Mouse (Mus musculus): ENCODE data around the gene Oas1a. TPM values are rescaled to one million over a fixed set of nuclear protein-coding genes. Genes with fewer than 3 reads are reported as not detected.
"Not testable (repeated sequence)": the region's sequence is repeated elsewhere in the genome, so short reads cannot be mapped to it uniquely, and the experiment has no call there.

Oas1a gene
- total RNA-seq, 1 experiment: 10.7 TPM

DNA sequence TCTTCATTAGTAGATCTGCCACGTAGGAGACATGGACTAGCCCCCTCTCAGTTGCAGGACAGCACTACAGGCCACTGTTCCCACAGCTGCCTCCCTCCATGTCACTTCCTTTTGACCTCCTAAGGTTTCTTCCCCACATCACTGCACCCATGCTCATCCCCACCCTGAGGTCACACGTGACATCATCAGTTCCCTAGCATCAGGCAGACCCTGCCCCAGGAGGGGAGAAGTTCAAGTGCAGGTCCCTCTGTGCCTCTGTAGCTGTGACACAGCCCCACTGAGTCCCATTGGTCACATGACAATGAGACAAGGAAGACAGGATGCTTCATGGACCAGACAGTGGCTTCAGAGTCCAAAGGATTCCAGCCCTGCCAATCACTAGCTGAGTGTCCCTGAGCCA is 29.9 kb downstream of the Oas1a start:
- H3K9ac ChIP-seq (ENCODE audit: insufficient read depth, low read depth, low read length, poor library complexity, severe bottlenecking); H3K4me3 ChIP-seq (ENCODE audit: insufficient read depth in 1 of 2, low read depth in 1 of 2, low read length in 2 of 2, poor library complexity in 1 of 2, severe bottlenecking in 1 of 2); in situ Hi-C loops (cut with MboI; ENCODE audit: low sequenced_read_pairs in 2 of 2, unreplicated experiment in 2 of 2); H3K4me1 ChIP-seq (ENCODE audit: control insufficient read depth in 2 of 2, insufficient read depth in 2 of 2, low read length in 2 of 2, poor library complexity in 1 of 2); H3K9me3 ChIP-seq (ENCODE audit: control insufficient read depth, insufficient read depth, low read depth, low read length); DNase-seq (ENCODE audit: low read depth, low spot score); H3K27ac ChIP-seq (ENCODE audit: insufficient read depth, low read depth, low read length, poor library complexity, severe bottlenecking); H3K36me3 ChIP-seq (ENCODE audit: control insufficient read depth, insufficient read depth, low read length, poor library complexity, severe bottlenecking): not testable (repeated sequence)

DNA sequence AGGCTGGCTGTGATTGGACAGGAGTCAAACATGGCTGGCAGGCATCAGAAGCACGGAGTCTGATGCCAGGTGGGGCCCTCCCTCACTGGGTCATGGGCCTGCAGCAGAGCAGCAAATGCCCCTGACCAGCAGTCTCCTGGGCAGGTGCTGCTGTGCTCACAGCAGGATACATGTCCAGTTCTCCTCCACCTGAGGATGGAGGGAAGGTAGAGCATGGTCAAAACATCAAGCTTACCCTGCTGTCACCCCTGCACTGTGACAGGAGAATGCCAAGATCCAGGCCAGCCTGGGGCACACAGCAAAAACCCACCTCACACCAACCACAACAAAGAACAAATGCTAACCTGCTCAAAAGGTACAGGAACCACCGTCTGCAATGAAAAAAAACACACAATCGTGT is 30.5 kb downstream of the Oas1a start:
- DNase-seq (ENCODE audit: low read depth, low spot score); H3K9ac ChIP-seq (ENCODE audit: insufficient read depth, low read depth, low read length, poor library complexity, severe bottlenecking); in situ Hi-C loops (cut with MboI; ENCODE audit: low sequenced_read_pairs in 2 of 2, unreplicated experiment in 2 of 2); H3K9me3 ChIP-seq (ENCODE audit: control insufficient read depth, insufficient read depth, low read depth, low read length); H3K4me1 ChIP-seq (ENCODE audit: control insufficient read depth in 2 of 2, insufficient read depth in 2 of 2, low read length in 2 of 2, poor library complexity in 1 of 2); H3K27ac ChIP-seq (ENCODE audit: insufficient read depth, low read depth, low read length, poor library complexity, severe bottlenecking); H3K36me3 ChIP-seq (ENCODE audit: control insufficient read depth, insufficient read depth, low read length, poor library complexity, severe bottlenecking); H3K4me3 ChIP-seq (ENCODE audit: insufficient read depth in 1 of 2, low read depth in 1 of 2, low read length in 2 of 2, poor library complexity in 1 of 2, severe bottlenecking in 1 of 2): not testable (repeated sequence)

DNA sequence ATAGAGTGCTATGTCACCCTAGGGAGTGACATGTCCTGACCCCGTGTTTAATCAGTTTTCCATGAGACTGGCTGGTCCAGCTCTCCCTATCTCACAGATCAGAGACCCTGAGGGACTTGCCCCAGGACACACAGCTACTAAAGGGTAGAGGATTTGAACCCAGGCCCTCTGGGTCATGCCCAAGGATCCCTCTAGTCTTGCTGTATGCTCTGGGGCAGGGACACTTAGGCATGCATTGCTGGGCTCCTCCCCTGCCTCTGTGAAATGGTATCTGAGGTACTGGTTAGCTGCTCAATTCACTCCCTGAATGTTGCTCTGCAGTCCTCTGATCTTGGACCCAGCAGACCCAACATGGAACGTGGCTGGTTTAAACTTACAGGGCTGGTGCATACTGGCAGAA is 35.9 kb downstream of the Oas1a start:
- Histone ChIP-seq H3K36me3 (ENCODE audit: control insufficient read depth, insufficient read depth, low read length, poor library complexity, severe bottlenecking) (no peaks in the 10 kb centered on the region; the same call in 1 of the 2 replicates), H3K9ac (ENCODE audit: insufficient read depth, low read depth, low read length, poor library complexity, severe bottlenecking) (no peak overlapping the region), H3K27ac (ENCODE audit: insufficient read depth, low read depth, low read length, poor library complexity, severe bottlenecking) (no peak overlapping the region), H3K4me1 (ENCODE audit: control insufficient read depth in 2 of 2, insufficient read depth in 2 of 2, low read length in 2 of 2, poor library complexity in 1 of 2) (no peaks in the 10 kb centered on the region), H3K9me3 (ENCODE audit: control insufficient read depth, insufficient read depth, low read depth, low read length) (no peaks in the 10 kb centered on the region), H3K4me3 (ENCODE audit: insufficient read depth in 1 of 2, low read depth in 1 of 2, low read length in 2 of 2, poor library complexity in 1 of 2, severe bottlenecking in 1 of 2) (no peak overlapping the region)
- TF ChIP-seq HCFC1 (IDR thresholded peaks at IDR 0.05; ENCODE audit: borderline replicate concordance, insufficient read depth, low read length) (no peak), MAFK (IDR thresholded peaks at IDR 0.05; ENCODE audit: insufficient read depth, low read depth, low read length) (no peak), ZC3H11A (IDR thresholded peaks at IDR 0.05; ENCODE audit: borderline replicate concordance, low read depth, low read length) (no peak), CHD2 (IDR thresholded peaks at IDR 0.05; ENCODE audit: low read depth, low read length) (no peak), ZNF384 (IDR thresholded peaks at IDR 0.05; ENCODE audit: low read depth, low read length) (no peak)
- DNase-seq (ENCODE audit: low read depth, low spot score): no peak
- in situ Hi-C loops (cut with MboI; ENCODE audit: low sequenced_read_pairs in 2 of 2, unreplicated experiment in 2 of 2): no loop called here

DNA sequence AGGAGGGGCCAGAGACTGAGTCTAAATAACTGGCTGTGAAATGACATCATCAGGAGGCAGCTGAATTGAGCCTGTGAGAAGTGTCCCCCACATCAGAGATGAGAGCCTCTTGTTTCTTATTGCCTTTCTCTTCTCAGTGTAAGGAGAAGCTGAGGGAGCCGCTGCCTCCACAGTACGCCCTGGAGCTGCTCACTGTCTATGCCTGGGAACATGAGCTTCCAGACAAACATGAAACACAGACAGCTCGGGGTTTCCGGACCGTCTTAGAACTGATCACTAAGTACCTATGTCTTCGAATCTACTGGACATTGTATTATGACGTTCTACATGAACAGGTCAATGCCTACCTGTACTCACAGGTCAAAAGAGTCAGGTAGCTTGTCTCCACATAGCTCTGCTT is 36.5 kb downstream of the Oas1a start:
- Histone ChIP-seq H3K4me1 (ENCODE audit: control insufficient read depth in 2 of 2, insufficient read depth in 2 of 2, low read length in 2 of 2, poor library complexity in 1 of 2) (no peaks in the 10 kb centered on the region), H3K9me3 (ENCODE audit: control insufficient read depth, insufficient read depth, low read depth, low read length) (no peaks in the 10 kb centered on the region), H3K9ac (ENCODE audit: insufficient read depth, low read depth, low read length, poor library complexity, severe bottlenecking) (no peak overlapping the region), H3K36me3 (ENCODE audit: control insufficient read depth, insufficient read depth, low read length, poor library complexity, severe bottlenecking) (no peaks in the 10 kb centered on the region; the same call in 1 of the 2 replicates), H3K27ac (ENCODE audit: insufficient read depth, low read depth, low read length, poor library complexity, severe bottlenecking) (no peak overlapping the region), H3K4me3 (ENCODE audit: insufficient read depth in 1 of 2, low read depth in 1 of 2, low read length in 2 of 2, poor library complexity in 1 of 2, severe bottlenecking in 1 of 2) (no peak overlapping the region)
- in situ Hi-C loops (cut with MboI; ENCODE audit: low sequenced_read_pairs in 2 of 2, unreplicated experiment in 2 of 2): no loop called here
- TF ChIP-seq CHD2 (IDR thresholded peaks at IDR 0.05; ENCODE audit: low read depth, low read length) (no peak), ZNF384 (IDR thresholded peaks at IDR 0.05; ENCODE audit: low read depth, low read length) (no peak), MAFK (IDR thresholded peaks at IDR 0.05; ENCODE audit: insufficient read depth, low read depth, low read length) (no peak)
- DNase-seq (ENCODE audit: low read depth, low spot score): no peak

DNA sequence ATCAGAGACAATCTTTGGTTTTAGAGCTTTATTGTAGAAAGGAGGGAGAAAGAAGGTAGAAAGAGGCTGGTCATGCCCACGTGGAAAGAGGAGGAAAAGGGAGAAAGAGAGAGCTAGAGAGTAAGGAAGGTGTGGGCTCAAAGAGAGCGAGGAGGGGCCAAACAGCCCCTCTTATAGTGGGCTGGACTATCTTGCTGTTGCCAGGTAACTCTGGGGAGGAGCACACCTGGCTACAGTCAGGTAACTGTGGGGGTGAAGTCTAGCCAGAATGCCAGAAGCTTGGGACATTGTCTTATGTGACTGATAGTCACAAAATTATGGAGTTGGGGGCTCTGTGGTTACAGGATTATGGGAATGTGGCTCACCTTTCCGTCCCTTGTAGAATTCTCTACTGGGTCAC is 37.2 kb downstream of the Oas1a start:
- DNase-seq (ENCODE audit: low read depth, low spot score): no peak
- H3K4me1 ChIP-seq (ENCODE audit: control insufficient read depth in 2 of 2, insufficient read depth in 2 of 2, low read length in 2 of 2, poor library complexity in 1 of 2): no peaks in the 10 kb centered on the region
- TF ChIP-seq MAFK (IDR thresholded peaks at IDR 0.05; ENCODE audit: insufficient read depth, low read depth, low read length) (no peak), ZNF384 (IDR thresholded peaks at IDR 0.05; ENCODE audit: low read depth, low read length) (no peak), HCFC1 (IDR thresholded peaks at IDR 0.05; ENCODE audit: borderline replicate concordance, insufficient read depth, low read length) (no peak), CHD2 (IDR thresholded peaks at IDR 0.05; ENCODE audit: low read depth, low read length) (no peak), ZC3H11A (IDR thresholded peaks at IDR 0.05; ENCODE audit: borderline replicate concordance, low read depth, low read length) (no peak)

More for the DNA sequence above, 37.2 kb downstream of the Oas1a start:
- no peak overlapping the region for H3K27ac ChIP-seq (ENCODE audit: insufficient read depth, low read depth, low read length, poor library complexity, severe bottlenecking)
- H3K9me3 ChIP-seq (ENCODE audit: control insufficient read depth, insufficient read depth, low read depth, low read length): no peaks in the 10 kb centered on the region
- no peak overlapping the region for H3K4me3 ChIP-seq (ENCODE audit: insufficient read depth in 1 of 2, low read depth in 1 of 2, low read length in 2 of 2, poor library complexity in 1 of 2, severe bottlenecking in 1 of 2)
- in situ Hi-C loops (cut with MboI; ENCODE audit: low sequenced_read_pairs in 2 of 2, unreplicated experiment in 2 of 2): no loop called here
- no peaks in the 10 kb centered on the region for H3K36me3 ChIP-seq (ENCODE audit: control insufficient read depth, insufficient read depth, low read length, poor library complexity, severe bottlenecking)
- H3K9ac ChIP-seq (ENCODE audit: insufficient read depth, low read depth, low read length, poor library complexity, severe bottlenecking): no peak overlapping the region
